ENCODE assay signal across 28 mouse cellular contexts in the genomic region with DNA sequence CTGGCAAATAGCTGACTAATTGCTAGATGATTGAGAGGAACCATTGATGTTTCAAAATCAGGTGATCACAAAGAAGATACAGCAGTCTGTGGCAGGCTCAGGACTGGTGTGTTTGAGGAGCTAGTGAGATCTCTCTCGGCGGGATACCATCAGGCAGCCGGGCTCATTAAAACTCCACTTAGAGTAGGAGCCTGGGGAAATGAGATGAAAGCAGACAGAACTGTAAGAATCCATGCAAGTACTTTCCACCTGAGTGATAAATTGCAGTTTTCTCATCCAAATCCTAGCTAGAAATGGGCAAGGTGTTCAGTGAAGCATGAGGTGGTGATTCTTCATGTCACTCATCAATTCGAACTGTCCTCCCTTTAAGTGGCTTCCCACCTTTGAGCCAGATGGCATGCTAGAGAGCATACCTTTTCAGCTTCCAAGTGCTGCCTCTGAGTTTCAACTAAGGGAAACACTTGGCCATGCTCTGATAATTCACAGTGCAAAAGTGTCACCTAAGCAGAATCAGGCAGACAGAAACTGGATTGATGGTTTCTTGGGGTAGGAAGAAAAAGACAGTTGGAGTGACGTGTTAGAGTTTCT.
DNase-seq lines count a peak whose midpoint lies in the region; ATAC-seq lines count a peak whose summit lies in the region.
"Had no signal": no experiment of that assay in that cellular context is flagged by ENCODE, and none has a peak within 500 bp of the region (broad histone marks: within the 10 kb centered on the region; RNA-seq: fewer than 3 reads in every experiment).

No protein-coding gene starts in this region.

- WGBS in hindbrain, embryonic 14.5 days: 61% methylated on average over 5 of the region's 5 CpGs
- WGBS in hindbrain, embryonic 12.5 days: 73% methylated on average over 5 of the region's 5 CpGs

- H3K9ac ChIP-seq in hindbrain, embryonic 14.5 days: no peak overlapping the region
- no peak overlapping the region for H3K9ac ChIP-seq in hindbrain, embryonic 12.5 days
- H3K9ac ChIP-seq: forebrain, postnatal 0 days; heart, embryonic 13.5 days; limb, embryonic 12.5 days; liver, postnatal 0 days; neural tube, embryonic 13.5 days had no signal

- H3K4me1 ChIP-seq in hindbrain, embryonic 14.5 days (replicated peaks; ENCODE audit: control insufficient read depth, insufficient read depth, low read length): no peaks in the 10 kb centered on the region
- H3K4me1 ChIP-seq in hindbrain, embryonic 12.5 days: no peaks in the 10 kb centered on the region
- H3K4me1 ChIP-seq: embryonic facial prominence, embryonic 10.5 days; heart, embryonic 13.5 days; limb, embryonic 12.5 days; neural tube, embryonic 13.5 days had no signal

- H3K9me3 ChIP-seq in hindbrain, embryonic 14.5 days (ENCODE audit: control insufficient read depth, low read length): no peaks in the 10 kb centered on the region
- H3K9me3 ChIP-seq in hindbrain, embryonic 12.5 days (replicated peaks): no peaks in the 10 kb centered on the region
- H3K9me3 ChIP-seq: embryonic facial prominence, embryonic 10.5 days; heart, embryonic 13.5 days; limb, embryonic 12.5 days; neural tube, embryonic 13.5 days had no signal

- DNase-seq in cerebellum, adult 9-11 months: peak; percentile 6
- no peak for DNase-seq in hindbrain, embryonic 14.5 days (ENCODE audit: low spot score)
- DNase-seq in retina, postnatal 1 day: peak; percentile 5
- no peak for DNase-seq in retina, embryonic 14.5 days (ENCODE audit: low spot score)
- no peak for DNase-seq in right cerebral cortex, adult 2 months (ENCODE audit: low spot score in 2 of 2)
- DNase-seq: adrenal gland, postnatal 14 days; cerebellum, adult 18-20 months; forebrain, postnatal 0 days; gastrocnemius, postnatal 14 days; heart, adult 18-20 months; heart, postnatal 14 days; kidney, adult 11 months; kidney, postnatal 10 days; layer of hippocampus, postnatal 36 days; liver, postnatal 0 days; thymus, adult 2 months; thymus, postnatal 4 days had no signal

- no peak; the same call in 1 of the 2 replicates for ATAC-seq in cerebellum, adult (ENCODE audit: insufficient number of reproducible peaks, low FRiP score, low TSS enrichment)
- peak; percentile 57; the same call in 1 of the 2 replicates for ATAC-seq in hindbrain, embryonic 14.5 days (ENCODE audit: low FRiP score)
- ATAC-seq in hindbrain, embryonic 12.5 days (ENCODE audit: low FRiP score): no peak
- ATAC-seq: forebrain, postnatal 0 days; liver, postnatal 0 days; lung, postnatal 0 days had no signal

- no peaks in the 10 kb centered on the region for H3K36me3 ChIP-seq in hindbrain, embryonic 14.5 days (replicated peaks; ENCODE audit: control insufficient read depth, insufficient read depth)
- no peaks in the 10 kb centered on the region for H3K36me3 ChIP-seq in hindbrain, embryonic 12.5 days
- H3K36me3 ChIP-seq: embryonic facial prominence, embryonic 10.5 days; heart, embryonic 13.5 days; limb, embryonic 12.5 days; neural tube, embryonic 13.5 days had no signal

- no peak overlapping the region for H3K4me2 ChIP-seq in hindbrain, embryonic 14.5 days (replicated peaks)
- H3K4me2 ChIP-seq in hindbrain, embryonic 12.5 days (replicated peaks): no peak overlapping the region
- H3K4me2 ChIP-seq: heart, embryonic 13.5 days; limb, embryonic 12.5 days; liver, embryonic 11.5 days; neural tube, embryonic 13.5 days had no signal

- no peak overlapping the region for H3K27ac ChIP-seq in hindbrain, embryonic 14.5 days
- no peak overlapping the region for H3K27ac ChIP-seq in hindbrain, embryonic 12.5 days
- H3K27ac ChIP-seq: embryonic facial prominence, embryonic 10.5 days; heart, embryonic 13.5 days; limb, embryonic 12.5 days; macrophage; neural tube, embryonic 13.5 days; stomach, postnatal 0 days had no signal

- H3K4me3 ChIP-seq in hindbrain, embryonic 14.5 days (replicated peaks; ENCODE audit: low read length): no peak overlapping the region
- H3K4me3 ChIP-seq in hindbrain, embryonic 12.5 days: no peak overlapping the region
- H3K4me3 ChIP-seq: embryonic facial prominence, embryonic 10.5 days; heart, embryonic 13.5 days; limb, embryonic 12.5 days; myocyte; neural tube, embryonic 13.5 days had no signal

- H3K27me3 ChIP-seq in hindbrain, embryonic 14.5 days (ENCODE audit: control insufficient read depth, insufficient read depth, low read length): no peaks in the 10 kb centered on the region
- H3K27me3 ChIP-seq in hindbrain, embryonic 12.5 days: no peaks in the 10 kb centered on the region
- H3K27me3 ChIP-seq: heart, embryonic 13.5 days; limb, embryonic 12.5 days; neural tube, embryonic 13.5 days had no signal

Comparison
In these comparisons a context has a peak if more than half of its experiments do, and no peak if none do; other contexts are left out.
1. DNase-seq: peak in cerebellum, adult 9-11 months (single experiment) and retina, postnatal 1 day (single experiment); none in hindbrain, embryonic 14.5 days (single experiment), retina, embryonic 14.5 days (single experiment) and right cerebral cortex, adult 2 months (0 of 2).